Mouse (Mus musculus): ENCODE results near the gene Gm28047. TPM values are rescaled to one million over a fixed set of nuclear protein-coding genes. Genes with fewer than 3 reads are reported as not detected.

Gene Gm28047
- polyA plus RNA-seq, 1 experiment from 2014 or later: not detected

- peak; percentile 23; the same call in 1 of the 2 replicates for ATAC-seq (ENCODE audit: low FRiP score, low read depth)
- Histone ChIP-seq H3K4me1 (no peaks in the 10 kb centered on the region), H3K9ac (replicated peaks) (no peak overlapping the region), H3K27me3 (no peaks in the 10 kb centered on the region), H3K27ac (replicated peaks) (no peak overlapping the region), H3K36me3 (peaks cover 87% of the 10 kb centered on the region), H3K9me3 (no peaks in the 10 kb centered on the region), H3K4me2 (replicated peaks) (no peak overlapping the region), H3K4me3 (no peak overlapping the region)
- WGBS: 92% methylated on average over 19 of the region's 19 CpGs
These were observed 123.6 kb downstream of the Gm28047 start for GRCm38 (mm10) chr15:102501084-102501814.

GRCm38 (mm10) chr15:102500479-102500878 lies 124.4 kb downstream of the Gm28047 start:
- H3K27ac ChIP-seq (replicated peaks): no peak overlapping the region
- H3K4me3 ChIP-seq: no peak overlapping the region
- H3K4me1 ChIP-seq: no peaks in the 10 kb centered on the region
- H3K4me2 ChIP-seq (replicated peaks): no peak overlapping the region
- H3K27me3 ChIP-seq: no peaks in the 10 kb centered on the region
- no peak overlapping the region for H3K9ac ChIP-seq (replicated peaks)
- peaks cover 92% of the 10 kb centered on the region for H3K36me3 ChIP-seq
- WGBS: 94% methylated on average over 5 of the region's 5 CpGs
- ATAC-seq (ENCODE audit: low FRiP score, low read depth): no peak
- H3K9me3 ChIP-seq: no peaks in the 10 kb centered on the region

- H3K4me3 ChIP-seq: no peak overlapping the region
- no peaks in the 10 kb centered on the region for H3K9me3 ChIP-seq
- H3K36me3 ChIP-seq: peaks cover 93% of the 10 kb centered on the region
- 0 out of 2 replicates have a peak overlapping the region, but pooled peaks have one; percentile 30 for H3K27ac ChIP-seq (replicated peaks)
- H3K4me2 ChIP-seq (replicated peaks): no peak overlapping the region
- H3K9ac ChIP-seq (replicated peaks): no peak overlapping the region
- WGBS: 94% methylated on average over 6 of the region's 6 CpGs
- no peaks in the 10 kb centered on the region for H3K27me3 ChIP-seq
- no peak for ATAC-seq (ENCODE audit: low FRiP score, low read depth)
- no peaks in the 10 kb centered on the region for H3K4me1 ChIP-seq
These were observed 125.0 kb downstream of the Gm28047 start for GRCm38 (mm10) chr15:102499851-102500250.

DNA sequence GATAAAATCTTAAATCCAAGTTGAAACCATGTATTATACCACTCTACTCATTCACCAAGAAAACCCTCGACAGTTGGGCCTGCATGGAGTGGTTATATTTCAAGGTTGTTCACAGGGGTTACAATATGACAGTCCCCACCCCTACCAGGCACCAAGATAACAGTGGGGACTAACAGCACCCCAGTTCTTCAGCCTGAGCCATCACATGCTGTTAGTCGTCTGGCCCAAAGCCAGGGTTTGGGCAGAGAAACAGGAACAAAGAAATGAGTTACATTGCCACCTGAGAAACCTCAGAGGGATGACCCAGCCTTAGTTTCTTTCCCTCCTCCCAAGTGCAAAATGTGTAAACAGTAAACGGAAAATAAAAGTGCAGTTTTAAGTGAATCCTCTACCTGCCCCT lies 125.5 kb downstream of the Gm28047 start:
- Histone ChIP-seq H3K27ac (replicated peaks) (0 out of 2 replicates have a peak overlapping the region, but pooled peaks have one; percentile 30), H3K4me2 (replicated peaks) (no peak overlapping the region), H3K9me3 (no peaks in the 10 kb centered on the region), H3K4me1 (no peaks in the 10 kb centered on the region), H3K27me3 (no peaks in the 10 kb centered on the region), H3K9ac (replicated peaks) (no peak overlapping the region), H3K36me3 (peaks cover 93% of the 10 kb centered on the region), H3K4me3 (no peak overlapping the region)
- WGBS: 80% methylated on average over 3 of the region's 3 CpGs
- no peak for ATAC-seq (ENCODE audit: low FRiP score, low read depth)

GRCm38 (mm10) chr15:102498322-102498721 lies 126.5 kb downstream of the Gm28047 start:
- Histone ChIP-seq H3K9me3 (no peaks in the 10 kb centered on the region), H3K27ac (replicated peaks) (no peak overlapping the region), H3K4me1 (no peaks in the 10 kb centered on the region), H3K4me3 (no peak overlapping the region), H3K4me2 (replicated peaks) (no peak overlapping the region), H3K36me3 (peaks cover 93% of the 10 kb centered on the region), H3K27me3 (no peaks in the 10 kb centered on the region), H3K9ac (replicated peaks) (no peak overlapping the region)
- no peak for ATAC-seq (ENCODE audit: low FRiP score, low read depth)
- 89% methylated on average over 3 of the region's 3 CpGs for WGBS

DNA sequence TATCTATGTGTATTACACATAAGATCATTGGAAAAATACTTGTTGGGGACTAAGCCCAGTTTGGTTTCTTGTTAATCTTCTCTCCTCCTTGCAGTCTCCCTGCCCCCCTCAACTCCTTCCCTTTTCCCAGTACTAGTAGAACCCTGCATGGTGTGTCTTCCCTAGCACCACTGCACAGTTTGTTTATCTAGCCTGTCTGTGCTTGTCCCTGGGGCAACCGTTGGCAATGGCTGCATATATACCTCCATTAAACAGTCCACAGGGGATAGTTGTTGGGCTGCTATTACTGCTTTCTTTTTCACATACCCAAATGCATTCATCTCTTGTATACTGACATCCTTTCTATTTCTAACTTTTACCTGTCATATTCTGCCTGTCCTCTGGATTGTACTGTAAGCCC lies 137.2 kb downstream of the Gm28047 start:
- Histone ChIP-seq H3K4me1 (no peaks in the 10 kb centered on the region), H3K9ac (replicated peaks) (no peak overlapping the region), H3K4me3 (no peak overlapping the region), H3K4me2 (replicated peaks) (no peak overlapping the region), H3K27me3 (no peaks in the 10 kb centered on the region), H3K9me3 (no peaks in the 10 kb centered on the region), H3K27ac (replicated peaks) (no peak overlapping the region), H3K36me3 (peaks cover 85% of the 10 kb centered on the region)
- WGBS: 92% methylated on average over 1 of the region's 1 CpGs
- no peak for ATAC-seq (ENCODE audit: low FRiP score, low read depth)

DNA sequence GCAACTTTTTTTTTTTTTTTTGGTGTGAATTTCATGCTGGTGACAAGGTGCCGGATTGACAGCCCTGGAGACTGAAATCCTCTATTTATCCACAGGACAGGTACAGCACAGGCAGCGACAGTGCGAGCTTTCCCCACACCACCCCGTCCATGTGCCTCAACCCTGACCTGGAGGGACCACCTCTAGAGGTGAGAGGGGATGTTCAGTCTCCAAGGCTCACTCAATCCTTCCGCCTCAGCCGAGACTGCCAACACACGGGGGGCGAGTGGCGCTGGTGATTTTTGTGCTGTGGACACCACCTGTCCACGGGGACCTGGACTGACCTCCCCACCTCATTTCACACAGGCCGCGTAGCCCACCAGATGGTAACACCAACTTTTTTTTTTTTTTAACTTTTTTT lies 139.0 kb downstream of the Gm28047 start:
- Histone ChIP-seq H3K9ac (replicated peaks) (no peak overlapping the region), H3K27ac (replicated peaks) (no peak overlapping the region), H3K27me3 (no peaks in the 10 kb centered on the region), H3K4me2 (replicated peaks) (no peak overlapping the region), H3K4me3 (no peak overlapping the region), H3K9me3 (no peaks in the 10 kb centered on the region), H3K36me3 (peaks cover 86% of the 10 kb centered on the region), H3K4me1 (no peaks in the 10 kb centered on the region)
- WGBS: 95% methylated on average over 12 of the region's 12 CpGs
- ATAC-seq (ENCODE audit: low FRiP score, low read depth): no peak

GRCm38 (mm10) chr15:102483136-102483535 lies 141.7 kb downstream of the Gm28047 start:
- no peak overlapping the region for H3K4me3 ChIP-seq
- H3K9me3 ChIP-seq: no peaks in the 10 kb centered on the region
- H3K36me3 ChIP-seq: peaks cover 82% of the 10 kb centered on the region
- no peaks in the 10 kb centered on the region for H3K27me3 ChIP-seq
- H3K4me2 ChIP-seq (replicated peaks): no peak overlapping the region
- WGBS: 88% methylated on average over 3 of the region's 3 CpGs
- no peaks in the 10 kb centered on the region for H3K4me1 ChIP-seq
- no peak for ATAC-seq (ENCODE audit: low FRiP score, low read depth)
- H3K27ac ChIP-seq (replicated peaks): no peak overlapping the region
- no peak overlapping the region for H3K9ac ChIP-seq (replicated peaks)

DNA sequence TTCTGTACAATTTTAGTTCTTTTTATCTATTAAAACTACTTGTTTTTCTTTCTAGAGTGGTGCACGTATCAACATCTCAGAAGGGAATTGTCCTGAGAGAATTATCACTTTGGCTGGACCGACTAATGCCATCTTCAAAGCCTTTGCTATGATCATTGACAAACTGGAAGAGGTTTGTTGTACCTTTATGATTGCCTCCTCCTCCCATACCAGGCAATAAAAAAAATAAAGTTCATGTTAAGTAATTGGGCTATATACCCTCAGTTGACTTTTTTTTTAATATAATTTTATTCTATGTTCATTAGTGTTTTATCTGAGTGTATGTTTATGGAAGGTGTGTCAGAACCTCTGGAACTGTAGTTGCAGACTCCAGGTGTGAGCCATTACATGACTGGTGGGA lies 150.3 kb downstream of the Gm28047 start:
- Histone ChIP-seq H3K4me1 (peaks cover 16% of the 10 kb centered on the region), H3K4me2 (replicated peaks) (no peak overlapping the region), H3K9me3 (no peaks in the 10 kb centered on the region), H3K36me3 (peaks cover 60% of the 10 kb centered on the region), H3K27ac (replicated peaks) (no peak overlapping the region), H3K9ac (replicated peaks) (no peak overlapping the region), H3K4me3 (no peak overlapping the region), H3K27me3 (no peaks in the 10 kb centered on the region)
- 93% methylated on average over 2 of the region's 2 CpGs for WGBS
- no peak for ATAC-seq (ENCODE audit: low FRiP score, low read depth)

MicroRNA genes within 50 kb of the gene (microRNA counts, 519-probe panel; counts per million panel counts)
- microRNA mmu-miR-688: not detected

Small RNAs within 50 kb of the gene (microRNA-seq; reads per million reads assigned to microRNA genes)
- not detected for gene Mir688

Other genes with a start within 250 kb of the Gm28047 start
- 9.6 and 10.2 TPM in 2 replicates for gene Sp1, start 218.9 kb downstream of the Gm28047 start, polyA plus RNA-seq (2016; fragmentation: Nextera tagmentation; extraction: Ambion mirVana)
- 0.29 TPM in 1 of 2 replicates, not detected in the other for gene Amhr2, start 179.7 kb downstream of the Gm28047 start, polyA plus RNA-seq (2016; fragmentation: Nextera tagmentation; extraction: Ambion mirVana)
- 84.9 and 97.9 TPM in 2 replicates for gene Prr13, start 166.0 kb downstream of the Gm28047 start, polyA plus RNA-seq (2016; fragmentation: Nextera tagmentation; extraction: Ambion mirVana)
- gene Pcbp2, start 154.5 kb downstream of the Gm28047 start, polyA plus RNA-seq (2016; fragmentation: Nextera tagmentation; extraction: Ambion mirVana): 168 and 186 TPM in 2 replicates
- gene Gm10337, start 121.3 kb downstream of the Gm28047 start, polyA plus RNA-seq (2016; fragmentation: Nextera tagmentation; extraction: Ambion mirVana): 4.6 and 9.6 TPM in 2 replicates
- gene Map3k12, start 108.0 kb downstream of the Gm28047 start, polyA plus RNA-seq (2016; fragmentation: Nextera tagmentation; extraction: Ambion mirVana): 46.1 and 50.6 TPM in 2 replicates
- gene Tarbp2, start 106.9 kb downstream of the Gm28047 start, polyA plus RNA-seq (2016; fragmentation: Nextera tagmentation; extraction: Ambion mirVana): 106 and 107 TPM in 2 replicates
- gene Npff, start 100.1 kb downstream of the Gm28047 start, polyA plus RNA-seq (2016; fragmentation: Nextera tagmentation; extraction: Ambion mirVana): 2.5 and 3.1 TPM in 2 replicates
- 17.0 and 20.1 TPM in 2 replicates for gene Atf7, start 397 bp upstream of the Gm28047 start, polyA plus RNA-seq (2016; fragmentation: Nextera tagmentation; extraction: Ambion mirVana)
- 55.9 and 67.0 TPM in 2 replicates for gene Atp5g2, start 47.3 kb upstream of the Gm28047 start, polyA plus RNA-seq (2016; fragmentation: Nextera tagmentation; extraction: Ambion mirVana)
- gene Calcoco1, start 97.1 kb upstream of the Gm28047 start, polyA plus RNA-seq (2016; fragmentation: Nextera tagmentation; extraction: Ambion mirVana): 41.4 and 42.4 TPM in 2 replicates

Data from midbrain, embryonic 12.5 days (tissue).